Mouse (Mus musculus): ENCODE data around the gene Samd4. TPM values are rescaled to one million over a fixed set of nuclear protein-coding genes. Genes with fewer than 3 reads are reported as not detected.

Samd4 gene
- polyA plus RNA-seq, 1 experiment = 2.3 TPM

DNA sequence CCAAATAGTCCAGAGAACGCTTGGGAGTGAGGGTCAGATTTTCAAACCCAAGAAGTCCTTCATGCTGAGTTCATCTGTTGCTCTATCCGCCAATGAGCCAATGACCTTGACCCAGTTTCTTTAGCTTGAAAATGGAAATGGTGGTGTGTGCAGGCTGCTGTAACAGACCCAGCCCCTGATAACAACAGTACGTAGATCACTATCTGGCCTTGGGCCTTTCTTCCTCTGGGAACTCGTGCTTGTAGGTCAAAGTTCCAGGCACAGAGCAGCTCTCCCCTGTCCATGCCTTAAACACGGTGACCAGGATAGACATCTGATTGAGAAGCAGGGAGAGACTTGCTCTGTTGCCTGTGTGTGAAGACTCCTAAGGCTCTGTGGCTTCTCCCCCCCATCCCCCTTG lies 96.5 kb downstream of the Samd4 start:
- TF ChIP-seq POLR2A (IDR thresholded peaks at IDR 0.05; ENCODE audit: borderline replicate concordance, low read depth, low read length) = no peak
- no peak for TF ChIP-seq CTCF (IDR thresholded peaks at IDR 0.05; ENCODE audit: low read depth, low read length)
- Histone ChIP-seq H3K4me1 (ENCODE audit: control insufficient read depth, insufficient read depth, low read length) (peaks cover 5% of the 10 kb centered on the region), H3K4me3 (ENCODE audit: insufficient read depth, low read length) (no peak overlapping the region), H3K27ac (ENCODE audit: insufficient read depth, low read depth, low read length) (no peak overlapping the region)

DNA sequence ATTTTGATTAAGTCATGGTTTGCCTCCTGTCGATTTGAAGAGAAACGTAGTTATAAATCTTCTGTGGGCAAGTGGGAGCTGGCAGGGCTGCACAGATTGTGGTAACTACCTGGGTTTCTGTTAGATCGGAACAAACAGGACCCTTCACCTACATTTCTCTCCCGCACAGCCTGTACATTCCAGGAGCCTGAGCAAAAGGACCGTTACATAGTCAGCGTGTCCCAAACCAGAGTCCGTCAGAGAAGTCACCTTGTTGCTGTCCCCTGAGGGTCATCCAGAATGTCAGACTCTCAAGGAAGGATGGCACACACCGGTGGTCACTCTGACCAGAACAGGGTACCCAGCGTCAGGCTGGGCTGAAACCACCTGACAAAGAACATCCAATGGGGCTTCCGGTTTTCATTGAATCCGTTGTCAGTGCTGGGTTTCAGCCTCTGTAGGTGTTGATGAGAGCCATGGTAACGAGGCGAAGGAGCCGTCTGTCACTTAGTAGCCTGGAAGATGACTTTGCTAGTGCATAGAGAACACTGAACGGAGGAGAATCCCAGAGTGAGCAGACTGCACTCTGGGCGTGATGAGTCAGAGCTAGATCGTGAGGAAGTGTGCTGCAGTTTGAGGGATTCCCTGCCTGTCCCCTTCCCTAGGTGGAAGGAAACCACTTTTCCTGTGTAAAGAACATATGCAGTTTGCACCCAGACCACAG lies 98.2 kb downstream of the Samd4 start:
- peaks cover 5% of the 10 kb centered on the region for H3K4me1 ChIP-seq (ENCODE audit: control insufficient read depth, insufficient read depth, low read length)
- no peak overlapping the region for H3K4me3 ChIP-seq (ENCODE audit: insufficient read depth, low read length)
- H3K27ac ChIP-seq (ENCODE audit: insufficient read depth, low read depth, low read length) = no peak overlapping the region
- no peak for TF ChIP-seq CTCF (IDR thresholded peaks at IDR 0.05; ENCODE audit: low read depth, low read length)

GRCm38 (mm10) chr14:46982106-46982505 lies 99.5 kb downstream of the Samd4 start:
- peaks cover 5% of the 10 kb centered on the region for H3K4me1 ChIP-seq (ENCODE audit: control insufficient read depth, insufficient read depth, low read length)
- H3K4me3 ChIP-seq (ENCODE audit: insufficient read depth, low read length) = no peak overlapping the region
- H3K27ac ChIP-seq (ENCODE audit: insufficient read depth, low read depth, low read length) = no peak overlapping the region
- TF ChIP-seq CTCF (IDR thresholded peaks at IDR 0.05; ENCODE audit: low read depth, low read length) = no peak
- TF ChIP-seq POLR2A (IDR thresholded peaks at IDR 0.05; ENCODE audit: borderline replicate concordance, low read depth, low read length) = no peak

GRCm38 (mm10) chr14:46984542-46985125 lies 102.0 kb downstream of the Samd4 start:
- Histone ChIP-seq H3K4me3 (ENCODE audit: insufficient read depth, low read length) (no peak overlapping the region), H3K27ac (ENCODE audit: insufficient read depth, low read depth, low read length) (no peak overlapping the region), H3K4me1 (ENCODE audit: control insufficient read depth, insufficient read depth, low read length) (peaks cover 5% of the 10 kb centered on the region)
- TF ChIP-seq CTCF (IDR thresholded peaks at IDR 0.05; ENCODE audit: low read depth, low read length) (no peak), POLR2A (IDR thresholded peaks at IDR 0.05; ENCODE audit: borderline replicate concordance, low read depth, low read length) (no peak)

DNA sequence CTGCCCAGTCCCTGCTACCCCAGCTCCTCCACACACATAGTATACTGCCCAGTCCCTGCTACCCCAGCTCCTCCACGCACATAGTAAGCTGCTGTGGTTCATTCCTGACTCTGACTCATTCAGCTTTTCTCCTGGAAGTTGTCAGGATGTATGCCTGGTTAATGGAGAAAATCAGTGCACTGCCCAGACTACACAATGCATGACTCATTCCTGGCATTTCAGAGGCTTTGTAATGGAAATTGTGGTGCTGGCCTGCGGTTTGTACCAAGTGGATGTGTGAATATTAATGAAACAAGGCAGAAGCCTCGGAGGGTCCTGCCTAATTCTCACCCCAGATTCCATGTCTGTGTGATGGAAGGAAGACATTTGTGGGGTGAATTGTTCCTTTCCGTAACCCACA lies 107.0 kb downstream of the Samd4 start:
- Histone ChIP-seq H3K27ac (ENCODE audit: insufficient read depth, low read depth, low read length) (no peak overlapping the region), H3K4me3 (ENCODE audit: insufficient read depth, low read length) (no peak overlapping the region), H3K4me1 (ENCODE audit: control insufficient read depth, insufficient read depth, low read length) (peaks cover 4% of the 10 kb centered on the region; the same call in 1 of the 2 replicates)
- no peak for TF ChIP-seq CTCF (IDR thresholded peaks at IDR 0.05; ENCODE audit: low read depth, low read length)
- TF ChIP-seq POLR2A (IDR thresholded peaks at IDR 0.05; ENCODE audit: borderline replicate concordance, low read depth, low read length) = no peak

DNA sequence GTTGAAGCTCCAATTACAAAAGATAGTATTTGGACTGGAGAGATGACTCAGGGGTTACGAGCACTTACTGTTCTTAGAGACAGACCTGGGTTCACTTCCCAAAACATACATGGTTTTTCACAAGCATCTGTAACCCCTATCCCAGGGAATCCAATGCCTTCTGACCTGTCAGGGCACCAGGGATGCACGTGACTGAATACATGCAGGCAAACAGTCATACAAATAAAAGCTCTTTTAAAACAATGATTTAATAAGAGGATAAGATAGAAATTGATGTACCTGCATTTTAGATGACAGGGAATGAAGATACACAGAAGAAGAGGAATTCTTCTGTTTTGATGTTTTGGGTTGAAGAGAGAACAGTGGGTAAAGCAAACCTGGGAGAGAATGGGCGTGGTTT lies 107.8 kb downstream of the Samd4 start:
- H3K4me3 ChIP-seq (ENCODE audit: insufficient read depth, low read length) = no peak overlapping the region
- TF ChIP-seq POLR2A (IDR thresholded peaks at IDR 0.05; ENCODE audit: borderline replicate concordance, low read depth, low read length) (no peak), CTCF (IDR thresholded peaks at IDR 0.05; ENCODE audit: low read depth, low read length) (no peak)
- H3K4me1 ChIP-seq (ENCODE audit: control insufficient read depth, insufficient read depth, low read length) = peaks cover 8% of the 10 kb centered on the region
- H3K27ac ChIP-seq (ENCODE audit: insufficient read depth, low read depth, low read length) = no peak overlapping the region

DNA sequence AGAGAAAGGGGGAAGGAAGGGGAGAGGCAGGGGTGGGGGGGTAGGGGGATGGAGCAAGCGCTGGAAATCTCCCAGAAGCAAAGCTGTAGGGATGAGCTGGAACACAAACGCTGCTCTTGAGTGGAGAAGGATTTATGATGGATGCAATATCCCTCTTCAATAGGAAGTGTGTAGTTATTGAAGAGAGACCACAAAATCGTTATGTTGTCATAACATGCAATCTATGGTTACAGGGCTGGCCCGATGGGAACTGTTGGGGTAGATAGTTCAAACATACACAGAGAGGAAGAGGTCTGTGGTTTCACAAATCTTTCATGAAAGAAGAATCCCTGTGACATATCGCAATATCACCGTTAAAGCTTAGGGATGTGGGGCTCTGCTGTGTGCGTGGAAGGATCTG lies 112.0 kb downstream of the Samd4 start:
- no peak overlapping the region for H3K27ac ChIP-seq (ENCODE audit: insufficient read depth, low read depth, low read length)
- H3K4me3 ChIP-seq (ENCODE audit: insufficient read depth, low read length) = no peak overlapping the region
- TF ChIP-seq CTCF (IDR thresholded peaks at IDR 0.05; ENCODE audit: low read depth, low read length) (no peak), POLR2A (IDR thresholded peaks at IDR 0.05; ENCODE audit: borderline replicate concordance, low read depth, low read length) (no peak)
- H3K4me1 ChIP-seq (ENCODE audit: control insufficient read depth, insufficient read depth, low read length) = peaks cover 8% of the 10 kb centered on the region

GRCm38 (mm10) chr14:46999321-47000025 lies 116.8 kb downstream of the Samd4 start:
- H3K4me1 ChIP-seq (ENCODE audit: control insufficient read depth, insufficient read depth, low read length) = peaks cover 7% of the 10 kb centered on the region
- H3K27ac ChIP-seq (ENCODE audit: insufficient read depth, low read depth, low read length) = no peak overlapping the region
- no peak for TF ChIP-seq POLR2A (IDR thresholded peaks at IDR 0.05; ENCODE audit: borderline replicate concordance, low read depth, low read length)
- no peak for TF ChIP-seq CTCF (IDR thresholded peaks at IDR 0.05; ENCODE audit: low read depth, low read length)
- H3K4me3 ChIP-seq (ENCODE audit: insufficient read depth, low read length) = no peak overlapping the region

DNA sequence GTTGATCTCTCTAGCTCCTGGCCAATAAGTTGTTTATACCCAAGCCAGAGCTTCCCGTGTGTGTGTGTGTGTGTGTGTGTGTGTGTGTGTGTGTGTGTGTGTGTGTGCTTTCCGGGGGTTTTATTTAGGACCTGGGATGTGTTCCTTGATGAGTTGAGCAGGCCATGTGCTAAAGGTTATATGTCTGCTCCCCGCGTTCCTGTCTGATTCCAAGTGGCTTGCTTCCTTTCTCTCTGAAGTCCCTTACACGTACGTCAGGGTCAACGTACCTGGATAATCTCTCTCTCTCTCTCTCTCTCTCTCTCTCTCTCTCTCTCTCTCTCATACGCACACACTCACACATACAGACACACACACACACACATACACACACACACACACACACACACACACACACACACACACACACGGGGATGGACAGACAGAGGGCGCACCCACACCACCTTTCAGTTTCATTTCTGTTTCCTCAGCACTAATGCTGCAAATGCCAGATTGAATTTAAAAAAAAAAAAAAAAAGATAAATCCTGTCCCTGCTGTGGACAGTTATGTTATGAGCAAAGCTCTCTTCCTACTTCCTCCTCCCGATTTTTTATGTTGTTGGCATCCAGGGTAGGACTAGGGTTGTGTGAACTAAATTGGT lies 117.6 kb downstream of the Samd4 start:
- no peak overlapping the region for H3K4me3 ChIP-seq (ENCODE audit: insufficient read depth, low read length)
- TF ChIP-seq POLR2A (IDR thresholded peaks at IDR 0.05; ENCODE audit: borderline replicate concordance, low read depth, low read length) (no peak), CTCF (IDR thresholded peaks at IDR 0.05; ENCODE audit: low read depth, low read length) (no peak)
- H3K4me1 ChIP-seq (ENCODE audit: control insufficient read depth, insufficient read depth, low read length) = peaks cover 2% of the 10 kb centered on the region; the same call in 1 of the 2 replicates
- H3K27ac ChIP-seq (ENCODE audit: insufficient read depth, low read depth, low read length) = no peak overlapping the region

Data from bone marrow macrophage, adult 2 months (primary cell).